Mouse (Mus musculus) ES-Bruce4 (cell line): ENCODE measurements around the gene Oprd1. TPM values are rescaled to one million over a fixed set of nuclear protein-coding genes. Genes with fewer than 3 reads are reported as not detected.
A peak's percentile ranks its signal among the peaks of the same experiment; 100 is the strongest.

Source experiments
- H3K27ac ChIP-seq: 2 replicates; pipeline ENCODE4 v1.5.1; 2012; ENCODE audit warnings: low read length, inconsistent platforms; ENCODE audit not compliant: insufficient read depth
- H3K27me3 ChIP-seq: 2 replicates; pipeline ENCODE4 v1.6.1; 2012; ENCODE audit warnings: mild to moderate bottlenecking, low read length, inconsistent platforms; ENCODE audit not compliant: control insufficient read depth, poor library complexity, insufficient read depth, severe bottlenecking
- H3K36me3 ChIP-seq: 2 replicates; pipeline ENCODE4 v1.6.1; 2012; ENCODE audit warnings: inconsistent platforms, mild to moderate bottlenecking, low read length, moderate library complexity; ENCODE audit not compliant: control insufficient read depth, poor library complexity, insufficient read depth, severe bottlenecking
- H3K4me1 ChIP-seq: one replicate; pipeline ENCODE4 v1.8.1; 2011; ENCODE audit warnings: low read length; ENCODE audit not compliant: control insufficient read depth, insufficient read depth
- H3K4me3 ChIP-seq: 2 replicates; pipeline ENCODE4 v1.5.1; 2011; ENCODE audit warnings: low read depth, mild to moderate bottlenecking, low read length
- H3K9ac ChIP-seq: 2 replicates; pipeline ENCODE4 v1.6.1; 2012; ENCODE audit warnings: low read depth, mild to moderate bottlenecking, inconsistent platforms; ENCODE audit not compliant: poor library complexity, severe bottlenecking
- H3K9me3 ChIP-seq: replicated peaks from 2 replicates; pipeline ENCODE4 v1.6.1; 2012; ENCODE audit warnings: mild to moderate bottlenecking, low read length, inconsistent platforms; ENCODE audit not compliant: control insufficient read depth, poor library complexity, insufficient read depth, severe bottlenecking
- CTCF ChIP-seq: IDR thresholded peaks from one replicate; pipeline ENCODE4 v1.8.1; 2011; ENCODE audit warnings: low read depth, low read length
- EP300 ChIP-seq: IDR thresholded peaks from 2 replicates; pipeline ENCODE4 v1.6.1; 2011; ENCODE audit warnings: low read depth, low read length; ENCODE audit not compliant: insufficient read depth
- POLR2A ChIP-seq: IDR thresholded peaks from one replicate; pipeline ENCODE4 v1.8.1; 2011; ENCODE audit warnings: low read length; ENCODE audit not compliant: insufficient read depth
- polyA plus RNA-seq: library from polyadenylated mRNA; stranded (reverse); fragments of >200 nt; gene quantifications from 2 replicates; pipeline ENCODE4 v1.2.4, GENCODE M21; 2011; ENCODE audit warnings: low read depth; ENCODE audit not compliant: missing spikeins, insufficient read depth, insufficient read length

Gene Oprd1
- polyA plus RNA-seq, 1 experiment, result 0.54 TPM

DNA sequence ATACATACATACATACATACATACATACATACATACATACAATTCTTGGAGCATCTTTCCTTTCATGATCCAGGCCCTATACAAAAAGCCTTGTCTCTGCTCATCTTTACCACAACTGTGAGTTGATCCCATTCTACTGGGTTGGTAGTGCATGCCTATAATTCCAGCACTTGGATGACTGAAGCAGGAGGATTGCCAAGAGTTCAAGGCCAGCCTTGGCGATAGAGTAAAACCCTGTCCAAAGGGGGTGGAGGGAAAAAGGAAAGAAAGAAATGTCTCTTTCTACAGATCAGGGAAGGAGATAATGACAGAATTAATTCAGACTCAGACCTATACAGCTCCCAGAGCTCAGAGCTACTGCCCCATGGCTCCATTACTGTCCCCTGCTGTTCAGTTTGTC lies 21.1 kb downstream of the Oprd1 start:
- Histone ChIP-seq H3K4me3 (no peak overlapping the region), H3K4me1 (peaks cover 7% of the 10 kb centered on the region), H3K9me3 (no peaks in the 10 kb centered on the region), H3K9ac (no peak overlapping the region), H3K27ac (no peak overlapping the region), H3K36me3 (no peaks in the 10 kb centered on the region), H3K27me3 (no peaks in the 10 kb centered on the region)
- TF ChIP-seq EP300, result no peak
- TF ChIP-seq POLR2A, result no peak
- TF ChIP-seq CTCF, result no peak

GRCm38 (mm10) chr4:132121674-132122073 lies 22.6 kb downstream of the Oprd1 start:
- Histone ChIP-seq H3K4me1 (no peaks in the 10 kb centered on the region), H3K27ac (no peak overlapping the region), H3K36me3 (no peaks in the 10 kb centered on the region)

GRCm38 (mm10) chr4:132119566-132119965 lies 24.7 kb downstream of the Oprd1 start:
- Histone ChIP-seq H3K27ac (no peak overlapping the region), H3K4me3 (no peak overlapping the region), H3K9ac (no peak overlapping the region), H3K27me3 (no peaks in the 10 kb centered on the region), H3K36me3 (no peaks in the 10 kb centered on the region), H3K9me3 (no peaks in the 10 kb centered on the region), H3K4me1 (no peaks in the 10 kb centered on the region)
- TF ChIP-seq CTCF (no peak), POLR2A (no peak)

More at GRCm38 (mm10) chr4:132121674-132122073, 22.6 kb downstream of the Oprd1 start:
- H3K4me3 ChIP-seq, result no peak overlapping the region
- H3K27me3 ChIP-seq, result no peaks in the 10 kb centered on the region
- TF ChIP-seq CTCF (peak; percentile 75), EP300 (no peak)
- H3K9ac ChIP-seq, result no peak overlapping the region
- no peaks in the 10 kb centered on the region for H3K9me3 ChIP-seq

GRCm38 (mm10) chr4:132116315-132116714 lies 28.0 kb downstream of the Oprd1 start:
- H3K4me1 ChIP-seq, result no peaks in the 10 kb centered on the region
- no peak overlapping the region for H3K9ac ChIP-seq
- H3K27ac ChIP-seq, result no peak overlapping the region
- TF ChIP-seq CTCF, result no peak
- no peak for TF ChIP-seq POLR2A
- no peak for TF ChIP-seq EP300
- H3K4me3 ChIP-seq, result no peak overlapping the region
- no peaks in the 10 kb centered on the region for H3K27me3 ChIP-seq
- H3K9me3 ChIP-seq, result no peaks in the 10 kb centered on the region
- no peaks in the 10 kb centered on the region for H3K36me3 ChIP-seq

DNA sequence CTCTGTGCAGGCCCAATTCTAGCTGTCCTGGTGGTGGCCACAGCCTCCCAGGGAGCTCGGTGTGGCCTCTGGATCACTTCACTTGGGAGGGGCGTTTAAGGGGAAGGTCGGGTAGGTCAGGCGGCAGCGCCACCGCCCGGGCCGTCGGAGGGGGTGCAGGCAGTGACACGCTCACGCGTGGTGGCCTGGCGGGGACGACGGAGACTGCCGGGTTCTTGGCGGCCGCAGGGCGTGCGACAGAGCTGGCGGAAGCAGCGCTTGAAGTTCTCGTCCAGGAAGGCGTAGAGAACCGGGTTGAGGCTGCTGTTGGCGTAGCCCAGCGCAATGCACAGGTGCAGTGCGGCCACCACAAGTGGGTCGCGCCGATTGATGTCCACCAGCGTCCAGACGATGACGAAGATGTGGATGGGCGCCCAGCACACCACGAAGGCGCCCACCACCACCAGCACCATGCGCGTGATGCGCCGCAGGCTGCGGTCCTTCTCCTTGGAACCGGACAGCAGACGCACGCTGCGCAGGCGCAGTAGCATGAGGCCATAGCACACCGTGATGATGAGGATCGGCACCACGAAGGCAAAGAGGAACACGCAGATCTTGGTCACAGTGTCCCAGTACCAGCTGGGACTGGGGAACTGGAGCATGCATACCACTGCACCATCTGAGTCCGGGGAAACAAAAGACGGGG lies 30.7 kb downstream of the Oprd1 start:
- TF ChIP-seq CTCF (peak; percentile 37), EP300 (peak; percentile 33; the same call in 1 of the 2 replicates), POLR2A (no peak)

GRCm38 (mm10) chr4:132111227-132111626 lies 33.1 kb downstream of the Oprd1 start:
- no peak overlapping the region for H3K27ac ChIP-seq

More for the DNA sequence above, 30.7 kb downstream of the Oprd1 start:
- H3K27ac ChIP-seq, result no peak overlapping the region
- H3K9me3 ChIP-seq, result no peaks in the 10 kb centered on the region
- peak overlapping the region; percentile 19 for H3K4me3 ChIP-seq
- H3K36me3 ChIP-seq, result no peaks in the 10 kb centered on the region
- no peaks in the 10 kb centered on the region for H3K27me3 ChIP-seq
- no peaks in the 10 kb centered on the region for H3K4me1 ChIP-seq
- H3K9ac ChIP-seq, result peak overlapping the region; percentile 22

More at GRCm38 (mm10) chr4:132111227-132111626, 33.1 kb downstream of the Oprd1 start:
- H3K36me3 ChIP-seq, result no peaks in the 10 kb centered on the region
- TF ChIP-seq CTCF (no peak), POLR2A (no peak), EP300 (no peak)
- no peaks in the 10 kb centered on the region for H3K4me1 ChIP-seq
- H3K9ac ChIP-seq, result no peak overlapping the region
- no peaks in the 10 kb centered on the region for H3K9me3 ChIP-seq
- no peaks in the 10 kb centered on the region for H3K27me3 ChIP-seq
- no peak overlapping the region for H3K4me3 ChIP-seq
